Mouse (Mus musculus): ENCODE data around the gene Olfr641. TPM values are rescaled to one million over a fixed set of nuclear protein-coding genes. Genes with fewer than 3 reads are reported as not detected.

The Olfr641 gene
- not detected for total RNA-seq (2021)
- long read RNA-seq, experiment 1 = 0 reads
- long read RNA-seq, experiment 2 = 0 reads

GRCm38 (mm10) chr7:104035145-104035544 is at the start of gene Olfr641:
Gene Olfr641 (plus strand): TSS chr7:104035445.
- H3K27ac ChIP-seq = no peak within 1 kb of the TSS
- no peak for TF ChIP-seq CTCF (IDR thresholded peaks at IDR 0.05)
- H3K4me3 ChIP-seq = no peak within 1 kb of the TSS
- intact Hi-C loops (cut with DNase I) = no loop called here
- no peak for DNase-seq

GRCm38 (mm10) chr7:103998446-103998845 is 36.8 kb upstream of the Olfr641 start, which contains the start of gene Olfr638:
Gene Olfr638 (plus strand): TSS chr7:103998746.
- DNase-seq = no peak
- intact Hi-C loops (cut with DNase I) = no loop called here
- Histone ChIP-seq H3K4me3 (no peak within 1 kb of the TSS), H3K27ac (no peak within 1 kb of the TSS)
- TF ChIP-seq CTCF (IDR thresholded peaks at IDR 0.05) = no peak

GRCm38 (mm10) chr7:103999124-103999523 is 36.1 kb upstream of the Olfr641 start:
- H3K27ac ChIP-seq = no peak overlapping the region
- intact Hi-C loops (cut with DNase I) = no loop called here
- TF ChIP-seq CTCF (IDR thresholded peaks at IDR 0.05) = no peak
- H3K4me3 ChIP-seq = no peak overlapping the region
- DNase-seq = no peak

GRCm38 (mm10) chr7:104017203-104017602 is 18.0 kb upstream of the Olfr641 start, which contains the start of gene Olfr639:
Gene Olfr639 (minus strand): TSS chr7:104017303.
- H3K27ac ChIP-seq = no peak within 1 kb of the TSS
- no peak for DNase-seq
- intact Hi-C loops (cut with DNase I) = no loop called here
- H3K4me3 ChIP-seq = no peak within 1 kb of the TSS
- no peak for TF ChIP-seq CTCF (IDR thresholded peaks at IDR 0.05)

- intact Hi-C loops (cut with DNase I) = no loop called here
- DNase-seq = no peak
- Histone ChIP-seq H3K27ac (no peak overlapping the region), H3K4me3 (no peak overlapping the region)
- no peak for TF ChIP-seq CTCF (IDR thresholded peaks at IDR 0.05)
Observed at GRCm38 (mm10) chr7:104018953-104019352, 16.3 kb upstream of the Olfr641 start.

- no peak for TF ChIP-seq CTCF (IDR thresholded peaks at IDR 0.05)
- no peak overlapping the region for H3K27ac ChIP-seq
- intact Hi-C loops (cut with DNase I) = no loop called here
- no peak for DNase-seq
- no peak overlapping the region for H3K4me3 ChIP-seq
Observed at GRCm38 (mm10) chr7:104021651-104022050, 13.6 kb upstream of the Olfr641 start.

GRCm38 (mm10) chr7:104025473-104025872 is 9.8 kb upstream of the Olfr641 start, which contains the start of gene Olfr640:
Gene Olfr640 (minus strand): TSS chr7:104025573.
- intact Hi-C loops (cut with DNase I) = no loop called here
- H3K4me3 ChIP-seq = no peak within 1 kb of the TSS
- H3K27ac ChIP-seq = no peak within 1 kb of the TSS
- no peak for TF ChIP-seq CTCF (IDR thresholded peaks at IDR 0.05)
- DNase-seq = no peak

- DNase-seq = no peak
- Histone ChIP-seq H3K27ac (no peak overlapping the region), H3K4me3 (no peak overlapping the region)
- intact Hi-C loops (cut with DNase I) = no loop called here
- TF ChIP-seq CTCF (IDR thresholded peaks at IDR 0.05) = no peak
Observed at GRCm38 (mm10) chr7:104026978-104027377, 8.3 kb upstream of the Olfr641 start.

GRCm38 (mm10) chr7:104050745-104051144 is 15.5 kb downstream of the Olfr641 start:
- no peak for TF ChIP-seq CTCF (IDR thresholded peaks at IDR 0.05)
- intact Hi-C loops (cut with DNase I) = no loop called here
- Histone ChIP-seq H3K27ac (no peak overlapping the region), H3K4me3 (no peak overlapping the region)
- no peak for DNase-seq

- no peak for TF ChIP-seq CTCF (IDR thresholded peaks at IDR 0.05)
- intact Hi-C loops (cut with DNase I) = no loop called here
- Histone ChIP-seq H3K4me3 (no peak within 1 kb of the TSS), H3K27ac (no peak within 1 kb of the TSS)
- no peak for DNase-seq
Observed at GRCm38 (mm10) chr7:104052566-104052965, 17.3 kb downstream of the Olfr641 start, which contains the start of gene Olfr642. Gene Olfr642 (minus strand): TSS chr7:104052666.

GRCm38 (mm10) chr7:104059215-104059614 is 24.0 kb downstream of the Olfr641 start:
- H3K4me3 ChIP-seq = no peak overlapping the region
- no peak for TF ChIP-seq CTCF (IDR thresholded peaks at IDR 0.05)
- intact Hi-C loops (cut with DNase I) = no loop called here

GRCm38 (mm10) chr7:104061345-104061744 is 26.1 kb downstream of the Olfr641 start, which contains the start of gene 4930516K23Rik:
Gene 4930516K23Rik (minus strand): TSS chr7:104061445.
- no peak within 1 kb of the TSS for H3K4me3 ChIP-seq
- DNase-seq = no peak
- intact Hi-C loops (cut with DNase I) = no loop called here
- no peak within 1 kb of the TSS for H3K27ac ChIP-seq
- no peak for TF ChIP-seq CTCF (IDR thresholded peaks at IDR 0.05)

More at GRCm38 (mm10) chr7:104059215-104059614, 24.0 kb downstream of the Olfr641 start:
- H3K27ac ChIP-seq = no peak overlapping the region
- DNase-seq = no peak

GRCm38 (mm10) chr7:104071769-104072168 is 36.5 kb downstream of the Olfr641 start, which contains the start of gene Olfr644:
Gene Olfr644 (minus strand): TSS chr7:104071869.
- DNase-seq = no peak
- no peak within 1 kb of the TSS for H3K4me3 ChIP-seq
- intact Hi-C loops (cut with DNase I) = no loop called here
- H3K27ac ChIP-seq = no peak within 1 kb of the TSS
- TF ChIP-seq CTCF (IDR thresholded peaks at IDR 0.05) = no peak

GRCm38 (mm10) chr7:104085365-104085764 is 50.1 kb downstream of the Olfr641 start, which contains the start of gene Olfr645:
Gene Olfr645 (minus strand): TSS chr7:104085465.
- TF ChIP-seq CTCF (IDR thresholded peaks at IDR 0.05) = no peak
- no peak for DNase-seq
- intact Hi-C loops (cut with DNase I) = no loop called here
- no peak within 1 kb of the TSS for H3K4me3 ChIP-seq
- no peak within 1 kb of the TSS for H3K27ac ChIP-seq

Other genes starting within 250 kb of the Olfr641 start
- not detected for gene Olfr67, start 243.6 kb upstream of the Olfr641 start, total RNA-seq (2021)
- 10 to 100 TPM; 20.6 to 29.2 TPM for gene Hbb-bt, start 221.4 kb upstream of the Olfr641 start, total RNA-seq (2021)
- 100 to 1,000 TPM; 210 to 301 TPM for gene Hbb-bs, start 207.3 kb upstream of the Olfr641 start, total RNA-seq (2021)
- not detected for gene Hbb-bh2, start 194.9 kb upstream of the Olfr641 start, total RNA-seq (2021)
- not detected for gene Hbb-bh1, start 192.3 kb upstream of the Olfr641 start, total RNA-seq (2021)
- not detected for gene Hbb-y, start 182.2 kb upstream of the Olfr641 start, total RNA-seq (2021)
- not detected for gene Olfr66, start 149.2 kb upstream of the Olfr641 start, total RNA-seq (2021)
- not detected for gene Olfr64, start 141.0 kb upstream of the Olfr641 start, total RNA-seq (2021)
- gene Olfr65, start 132.0 kb upstream of the Olfr641 start, total RNA-seq (2021) = not detected
- gene Olfr631, start 106.6 kb upstream of the Olfr641 start, total RNA-seq (2021) = not detected
- not detected for gene Olfr632, start 101.1 kb upstream of the Olfr641 start, total RNA-seq (2021)
- not detected for gene Olfr633, start 91.0 kb upstream of the Olfr641 start, total RNA-seq (2021)
- gene Olfr635, start 64.3 kb upstream of the Olfr641 start, total RNA-seq (2021) = not detected
- gene Olfr638, start 36.7 kb upstream of the Olfr641 start, total RNA-seq (2021) = not detected
- under 1 TPM in 1 of 2 experiments, not detected in 1; 0.03 TPM for gene Olfr639, start 18.1 kb upstream of the Olfr641 start, total RNA-seq (2021)
- not detected for gene Olfr640, start 9.9 kb upstream of the Olfr641 start, total RNA-seq (2021)
- not detected for gene Olfr642, start 17.2 kb downstream of the Olfr641 start, total RNA-seq (2021)
- not detected for gene 4930516K23Rik, start 26.0 kb downstream of the Olfr641 start, total RNA-seq (2021)
- gene Olfr644, start 36.4 kb downstream of the Olfr641 start, total RNA-seq (2021) = not detected
- gene Olfr645, start 50.0 kb downstream of the Olfr641 start, total RNA-seq (2021) = not detected
- gene Olfr646, start 69.4 kb downstream of the Olfr641 start, total RNA-seq (2021) = not detected
- not detected for gene Ubqln5, start 94.4 kb downstream of the Olfr641 start, total RNA-seq (2021)
- gene Olfr643, start 102.0 kb downstream of the Olfr641 start, total RNA-seq (2021) = not detected
- gene Ubqln3, start 107.8 kb downstream of the Olfr641 start, total RNA-seq (2021) = not detected
- not detected for gene Ubqlnl, start 115.1 kb downstream of the Olfr641 start, total RNA-seq (2021)
- gene Olfm5, start 129.4 kb downstream of the Olfr641 start, total RNA-seq (2021) = not detected
- not detected for gene Olfr648, start 147.9 kb downstream of the Olfr641 start, total RNA-seq (2021)
- gene Olfr649, start 160.5 kb downstream of the Olfr641 start, total RNA-seq (2021) = not detected
- under 1 TPM in 1 of 2 experiments, not detected in 1; 0.25 TPM for gene Trim6, start 183.3 kb downstream of the Olfr641 start, total RNA-seq (2021)
- gene Trim34a, start 209.0 kb downstream of the Olfr641 start, total RNA-seq (2021) = 1 to 10 TPM; 1.0 to 1.3 TPM